Mouse (Mus musculus): ENCODE measurements at regions not wholly inside any gene's neighbourhood (a gene's known extent, or its start where the extent isn't known, plus 50 kb on each side); places are given as distances from the start of the nearest gene placed in this dataset.
"Not testable (repeated sequence)": the region's sequence is repeated elsewhere in the genome, so short reads cannot be mapped to it uniquely, and the experiment has no call there.

DNA sequence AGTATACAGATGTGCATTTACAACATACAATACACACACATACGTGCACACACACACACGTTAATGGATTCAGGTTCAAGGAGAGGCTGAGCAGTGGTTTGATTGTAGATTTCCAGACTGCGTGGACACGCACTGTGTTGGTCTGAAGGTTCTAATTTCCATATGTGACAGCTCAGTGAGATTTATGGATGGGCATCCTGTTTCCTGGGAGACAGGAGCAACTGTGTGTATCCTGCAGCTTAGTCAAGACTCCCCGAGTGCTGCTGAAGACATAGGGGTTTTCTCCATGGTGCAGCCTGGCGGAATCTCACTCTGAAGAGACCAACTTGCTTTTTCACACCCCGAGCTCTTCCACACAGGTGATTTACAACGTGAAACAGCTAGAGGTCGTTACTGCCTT is 119.3 kb upstream of the Foxk1 start:
- peak; percentile 2 for DNase-seq (ENCODE audit: low read depth, low spot score)

GRCm38 (mm10) chr5:142287981-142288380 is 113.3 kb upstream of the Foxk1 start:
- no peak for DNase-seq (ENCODE audit: low read depth, low spot score)

- DNase-seq (ENCODE audit: low read depth, low spot score), result no peak
These were observed 109.8 kb upstream of the Foxk1 start for GRCm38 (mm10) chr5:142291451-142291850.

GRCm38 (mm10) chr5:142296401-142296800 is 104.9 kb upstream of the Foxk1 start:
- not testable (repeated sequence) for DNase-seq (ENCODE audit: low read depth, low spot score)

- no peak for DNase-seq (ENCODE audit: low read depth, low spot score)
These were observed 101.7 kb upstream of the Foxk1 start for GRCm38 (mm10) chr5:142299621-142300020.

DNA sequence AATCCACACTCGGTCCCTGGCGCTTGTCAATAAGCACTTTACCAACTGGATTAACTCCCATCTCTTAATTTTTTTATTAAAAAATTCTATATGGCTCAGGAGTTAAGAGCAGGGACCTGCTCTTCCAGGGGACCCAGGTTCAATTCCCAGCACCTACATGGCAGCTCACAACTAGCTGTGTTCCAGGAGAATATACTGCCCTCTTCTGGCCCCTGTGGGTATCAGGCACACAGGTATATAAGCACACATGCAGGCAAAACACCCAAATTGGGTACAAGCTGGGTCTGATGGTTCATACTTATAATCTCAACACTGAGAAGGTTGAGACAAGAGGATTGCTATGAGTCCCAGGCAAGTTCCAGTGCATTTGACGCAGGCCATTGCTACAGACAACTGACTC is 92.8 kb upstream of the Foxk1 start:
- no peak for DNase-seq (ENCODE audit: low read depth, low spot score)

- no peak for DNase-seq (ENCODE audit: low read depth, low spot score)
These were observed 87.4 kb upstream of the Foxk1 start for GRCm38 (mm10) chr5:142313944-142314343.

DNA sequence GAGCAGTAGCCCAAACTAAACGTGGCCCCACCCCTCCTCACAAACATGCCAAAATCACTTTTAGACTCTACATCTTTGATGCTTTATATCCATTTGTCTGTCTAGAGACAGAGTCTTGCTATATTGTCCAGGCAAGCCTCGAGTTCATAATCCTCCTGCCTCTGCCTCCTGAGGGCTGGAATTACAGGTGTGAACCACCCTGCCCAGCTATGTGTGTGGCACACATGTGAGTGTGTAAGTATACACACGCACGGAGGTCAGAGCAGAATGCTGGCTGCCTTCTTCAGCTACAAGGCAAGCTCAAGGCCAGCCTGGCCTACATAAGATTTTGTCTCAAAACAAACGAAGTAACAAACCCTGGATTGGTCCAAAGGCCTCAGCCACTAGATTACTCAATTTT is 86.8 kb upstream of the Foxk1 start:
- DNase-seq (ENCODE audit: low read depth, low spot score), result no peak

GRCm38 (mm10) chr5:142319268-142319667 is 82.0 kb upstream of the Foxk1 start:
- peak; percentile 82 for DNase-seq (ENCODE audit: low read depth, low spot score)

DNA sequence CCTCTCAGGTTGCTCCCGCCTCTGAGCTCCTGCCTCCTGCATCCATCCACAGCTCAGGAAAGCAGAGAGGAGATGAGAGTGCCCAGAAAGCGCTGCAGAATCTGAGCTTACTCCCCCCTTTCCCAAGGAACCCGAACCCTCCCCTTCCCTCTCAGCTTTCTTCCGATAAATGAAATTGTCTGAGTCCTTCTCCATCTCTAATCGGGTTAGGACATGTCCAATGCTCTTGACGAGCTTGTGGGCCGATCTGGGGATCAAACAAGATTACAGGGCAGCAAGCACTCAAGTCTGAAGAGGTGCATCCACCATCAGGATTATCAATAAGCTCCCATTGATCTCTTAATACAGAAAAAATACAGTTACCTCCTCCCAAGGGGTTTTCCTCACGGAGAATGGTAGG is 80.0 kb upstream of the Foxk1 start:
- no peak for DNase-seq (ENCODE audit: low read depth, low spot score)

GRCm38 (mm10) chr5:142324928-142325327 is 76.4 kb upstream of the Foxk1 start:
- no peak for DNase-seq (ENCODE audit: low read depth, low spot score)

GRCm38 (mm10) chr5:142325560-142325959 is 75.7 kb upstream of the Foxk1 start:
- DNase-seq (ENCODE audit: low read depth, low spot score), result no peak

DNA sequence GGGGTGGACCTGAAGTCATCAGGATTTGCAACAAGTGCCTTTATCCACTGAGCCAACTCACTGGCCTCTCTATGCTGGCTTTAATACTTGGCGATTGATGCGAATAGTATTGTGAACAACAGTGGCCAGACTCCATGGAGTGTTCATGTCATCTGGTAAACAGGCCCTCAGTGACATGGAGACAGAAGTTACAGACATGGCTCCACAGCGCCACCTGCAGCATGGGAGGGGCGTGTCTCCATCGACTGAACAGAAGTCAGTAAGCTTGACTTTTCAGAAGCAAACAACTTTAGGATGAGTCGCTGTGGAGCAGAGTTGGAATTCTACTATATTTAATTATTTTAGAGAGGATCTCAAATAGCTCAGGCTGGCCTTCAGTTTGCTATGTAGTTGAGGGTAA is 74.0 kb upstream of the Foxk1 start:
- peak; percentile 20 for DNase-seq (ENCODE audit: low read depth, low spot score)

GRCm38 (mm10) chr5:142329724-142330520 is 71.4 kb upstream of the Foxk1 start:
- peak; percentile 13 for DNase-seq (ENCODE audit: low read depth, low spot score)

- no peak for DNase-seq (ENCODE audit: low read depth, low spot score)
These were observed 68.6 kb upstream of the Foxk1 start for GRCm38 (mm10) chr5:142332744-142333143.

GRCm38 (mm10) chr5:142337436-142337835 is 63.9 kb upstream of the Foxk1 start:
- DNase-seq (ENCODE audit: low read depth, low spot score), result no peak

DNA sequence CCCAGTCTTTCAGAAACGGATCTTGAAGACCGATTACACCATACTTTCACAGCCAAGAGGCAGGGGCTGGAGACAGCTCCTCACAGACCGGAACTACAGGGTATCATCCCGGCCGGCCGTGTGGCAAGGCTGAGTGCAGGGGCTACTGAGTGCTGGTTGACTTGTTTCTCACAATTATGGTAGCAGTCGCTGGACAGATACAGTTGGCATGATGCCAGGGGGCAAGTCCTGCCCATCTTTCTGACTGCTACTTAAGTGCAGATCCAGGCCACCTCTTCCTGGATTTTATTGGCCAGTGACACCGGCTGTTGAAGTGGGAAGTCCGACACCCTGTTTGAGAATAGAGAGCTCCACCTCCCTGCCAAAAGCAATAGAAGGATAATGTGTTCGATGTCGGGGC is 63.2 kb upstream of the Foxk1 start:
- DNase-seq (ENCODE audit: low read depth, low spot score), result no peak

- no peak for DNase-seq (ENCODE audit: low read depth, low spot score)
These were observed 60.9 kb upstream of the Foxk1 start for GRCm38 (mm10) chr5:142340205-142341025.

DNA sequence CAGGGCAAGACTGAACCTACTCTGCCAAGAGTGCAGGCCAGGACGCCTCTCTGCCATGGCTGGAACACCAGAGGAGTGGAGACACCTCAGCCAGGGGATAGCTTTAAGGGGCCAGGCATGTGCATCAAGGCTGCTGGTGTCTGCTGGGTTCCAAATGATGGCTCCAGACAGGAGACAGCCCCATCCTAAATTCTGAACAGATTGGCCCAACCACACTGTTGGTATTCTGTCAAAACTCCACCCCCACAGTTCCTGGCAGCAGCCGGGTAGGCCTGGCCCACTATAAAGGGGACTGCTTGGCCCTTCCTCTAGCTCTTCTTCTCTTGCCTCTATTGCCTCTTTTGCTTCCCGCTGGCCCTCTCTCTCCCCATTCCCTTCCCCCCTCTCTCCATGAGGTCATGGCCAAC is 60.3 kb upstream of the Foxk1 start:
- DNase-seq (ENCODE audit: low read depth, low spot score), result no peak

GRCm38 (mm10) chr5:142346454-142346853 is 54.8 kb upstream of the Foxk1 start:
- no peak for DNase-seq (ENCODE audit: low read depth, low spot score)

GRCm38 (mm10) chr5:142350574-142350973 is 50.7 kb upstream of the Foxk1 start:
- no peak for DNase-seq (ENCODE audit: low read depth, low spot score)

All from forelimb bud, embryonic 11.5 days (tissue).